Mouse (Mus musculus): ENCODE measurements around the gene Slc29a1. TPM values are rescaled to one million over a fixed set of nuclear protein-coding genes. Genes with fewer than 3 reads are reported as not detected.

The Slc29a1 gene
- total and polyA plus RNA-seq, 3 experiments = 58.4 to 88.0 (median 72.1) TPM

- DNase-seq (ENCODE audit: extremely low read depth) = no peak
- TF ChIP-seq IRF4 (IDR thresholded peaks at IDR 0.05; ENCODE audit: low read depth, low read length) (no peak), TCF12 (IDR thresholded peaks at IDR 0.05; ENCODE audit: low read depth, low read length) (no peak), TBP (conservative IDR thresholded peaks at IDR 0.05; ENCODE audit: low read depth, low read length) (no peak), KAT2A (IDR thresholded peaks at IDR 0.05; ENCODE audit: insufficient replicate concordance, low read length) (no peak), RCOR1 (conservative IDR thresholded peaks at IDR 0.05; ENCODE audit: low read depth, low read length) (no peak), PAX5 (IDR thresholded peaks at IDR 0.05; ENCODE audit: low read length) (no peak), NRF1 (IDR thresholded peaks at IDR 0.05; ENCODE audit: low read depth, low read length) (no peak), USF1 (IDR thresholded peaks at IDR 0.05; ENCODE audit: low read depth, low read length) (no peak), CTCF (conservative IDR thresholded peaks at IDR 0.05 in 1 of 2, IDR thresholded peaks at IDR 0.05 in 1 of 2; ENCODE audit: low read depth in 2 of 2, low read length in 2 of 2) (no peak)
- Histone ChIP-seq H3K27ac (ENCODE audit: insufficient read depth, low read depth) (no peak overlapping the region), H3K4me2 (ENCODE audit: insufficient read depth, low read depth, poor library complexity, severe bottlenecking) (no peak overlapping the region), H3K4me3 (replicated peaks in 1 of 3; ENCODE audit: low read depth in 2 of 3, low read length in 2 of 3, poor library complexity in 1 of 3) (no peak overlapping the region), H3K36me3 (replicated peaks in 1 of 2; ENCODE audit: control insufficient read depth in 1 of 2, insufficient read depth in 1 of 2, low read length in 1 of 2) (no peaks in the 10 kb centered on the region), H3K79me2 (replicated peaks; ENCODE audit: control insufficient read depth, extremely low read depth, insufficient read depth, poor library complexity, severe bottlenecking) (no peaks in the 10 kb centered on the region), H3K27me3 (replicated peaks) (peaks cover 1% of the 10 kb centered on the region), H3K4me1 (ENCODE audit: control insufficient read depth in 1 of 2, insufficient read depth in 2 of 2) (peaks cover 0 to 19% of the 10 kb centered on the region in 2 experiments; a peak in 2 of 4 replicates), H3K9me3 (replicated peaks; ENCODE audit: low read length) (no peaks in the 10 kb centered on the region), H3K9ac (ENCODE audit: insufficient read depth, low read depth) (no peak overlapping the region)
- dilution Hi-C loops (cut with MboI; ENCODE audit: extremely low pct_ligation_motif_present, extremely low pct_unique_long_range_greater_than_20kb, low sequenced_read_pairs) = no loop called here
- in situ Hi-C loops (cut with MboI; ENCODE audit: low pct_ligation_motif_present, low pct_unique_long_range_greater_than_20kb, low sequenced_read_pairs) = no loop called here
These were observed 16.7 kb upstream of the Slc29a1 start for GRCm38 (mm10) chr17:45616046-45616650.

GRCm38 (mm10) chr17:45612921-45613320, 13.5 kb upstream of the Slc29a1 start:
- Histone ChIP-seq H3K4me2 (ENCODE audit: insufficient read depth, low read depth, poor library complexity, severe bottlenecking) (no peak overlapping the region), H3K36me3 (replicated peaks in 1 of 2; ENCODE audit: control insufficient read depth in 1 of 2, insufficient read depth in 1 of 2, low read length in 1 of 2) (no peaks in the 10 kb centered on the region), H3K9me3 (replicated peaks; ENCODE audit: low read length) (no peaks in the 10 kb centered on the region), H3K4me3 (replicated peaks in 1 of 3; ENCODE audit: low read depth in 2 of 3, low read length in 2 of 3, poor library complexity in 1 of 3) (no peak overlapping the region), H3K27me3 (replicated peaks) (peaks cover 1% of the 10 kb centered on the region), H3K27ac (ENCODE audit: insufficient read depth, low read depth) (no peak overlapping the region), H3K79me2 (replicated peaks; ENCODE audit: control insufficient read depth, extremely low read depth, insufficient read depth, poor library complexity, severe bottlenecking) (no peaks in the 10 kb centered on the region), H3K4me1 (ENCODE audit: control insufficient read depth in 1 of 2, insufficient read depth in 2 of 2) (peaks cover 0 to 7% of the 10 kb centered on the region in 2 experiments; a peak in 2 of 4 replicates), H3K9ac (ENCODE audit: insufficient read depth, low read depth) (no peak overlapping the region)
- TF ChIP-seq EP300 (IDR thresholded peaks at IDR 0.05; ENCODE audit: low read length) = no peak
- TF ChIP-seq BHLHE40 (IDR thresholded peaks at IDR 0.05; ENCODE audit: low read depth, low read length) = no peak
- in situ Hi-C loops (cut with MboI; ENCODE audit: low pct_ligation_motif_present, low pct_unique_long_range_greater_than_20kb, low sequenced_read_pairs) = no loop called here
- dilution Hi-C loops (cut with MboI; ENCODE audit: extremely low pct_ligation_motif_present, extremely low pct_unique_long_range_greater_than_20kb, low sequenced_read_pairs) = no loop called here
- no peak for DNase-seq (ENCODE audit: extremely low read depth)

- dilution Hi-C loops (cut with MboI; ENCODE audit: extremely low pct_ligation_motif_present, extremely low pct_unique_long_range_greater_than_20kb, low sequenced_read_pairs) = no loop called here
- Histone ChIP-seq H3K9me3 (replicated peaks; ENCODE audit: low read length) (peaks cover 3% of the 10 kb centered on the region), H3K36me3 (replicated peaks in 1 of 2; ENCODE audit: control insufficient read depth in 1 of 2, insufficient read depth in 1 of 2, low read length in 1 of 2) (no peaks in the 10 kb centered on the region), H3K27ac (ENCODE audit: insufficient read depth, low read depth) (no peak overlapping the region), H3K79me2 (replicated peaks; ENCODE audit: control insufficient read depth, extremely low read depth, insufficient read depth, poor library complexity, severe bottlenecking) (no peaks in the 10 kb centered on the region), H3K4me3 (replicated peaks in 1 of 3; ENCODE audit: low read depth in 2 of 3, low read length in 2 of 3, poor library complexity in 1 of 3) (no peak overlapping the region), H3K4me1 (ENCODE audit: control insufficient read depth in 1 of 2, insufficient read depth in 2 of 2) (peaks cover 0 to 7% of the 10 kb centered on the region in 2 experiments; a peak in 2 of 4 replicates), H3K4me2 (ENCODE audit: insufficient read depth, low read depth, poor library complexity, severe bottlenecking) (no peak overlapping the region), H3K27me3 (replicated peaks) (peaks cover 1% of the 10 kb centered on the region), H3K9ac (ENCODE audit: insufficient read depth, low read depth) (no peak overlapping the region)
- DNase-seq (ENCODE audit: extremely low read depth) = no peak
- in situ Hi-C loops (cut with MboI; ENCODE audit: low pct_ligation_motif_present, low pct_unique_long_range_greater_than_20kb, low sequenced_read_pairs) = no loop called here
- TF ChIP-seq RCOR1 (conservative IDR thresholded peaks at IDR 0.05; ENCODE audit: low read depth, low read length) (no peak), ELF1 (IDR thresholded peaks at IDR 0.05; ENCODE audit: low read depth, low read length) (no peak), UBTF (IDR thresholded peaks at IDR 0.05; ENCODE audit: low read depth, low read length) (no peak), CHD2 (IDR thresholded peaks at IDR 0.05; ENCODE audit: low read length) (no peak), MXI1 (IDR thresholded peaks at IDR 0.05; ENCODE audit: low read depth, low read length) (no peak), IRF4 (IDR thresholded peaks at IDR 0.05; ENCODE audit: low read depth, low read length) (no peak), MYC (IDR thresholded peaks at IDR 0.05; ENCODE audit: low read depth, low read length) (no peak), ETS1 (conservative IDR thresholded peaks at IDR 0.05; ENCODE audit: low read depth, low read length) (no peak), HCFC1 (IDR thresholded peaks at IDR 0.05; ENCODE audit: low read depth, low read length) (no peak), MAZ (IDR thresholded peaks at IDR 0.05; ENCODE audit: low read depth, low read length) (no peak), ZC3H11A (IDR thresholded peaks at IDR 0.05; ENCODE audit: low read depth, low read length) (no peak), NRF1 (IDR thresholded peaks at IDR 0.05; ENCODE audit: low read depth, low read length) (no peak), TBP (conservative IDR thresholded peaks at IDR 0.05; ENCODE audit: low read depth, low read length) (no peak), KAT2A (IDR thresholded peaks at IDR 0.05; ENCODE audit: insufficient replicate concordance, low read length) (no peak), MAFK (IDR thresholded peaks at IDR 0.05; ENCODE audit: insufficient replicate concordance, low read length) (no peak), MEF2A (IDR thresholded peaks at IDR 0.05; ENCODE audit: borderline replicate concordance, low read depth, low read length) (no peak), ZMIZ1 (IDR thresholded peaks at IDR 0.05; ENCODE audit: low read depth, low read length) (no peak), JUND (conservative IDR thresholded peaks at IDR 0.05; ENCODE audit: low read depth, low read length) (no peak), ZNF384 (IDR thresholded peaks at IDR 0.05; ENCODE audit: low read depth, low read length) (no peak)
These were observed 12.6 kb upstream of the Slc29a1 start for GRCm38 (mm10) chr17:45612008-45612407.

Data from CH12.LX (cell line).